Mouse (Mus musculus): ENCODE measurements around the gene Trim26. TPM values are rescaled to one million over a fixed set of nuclear protein-coding genes. Genes with fewer than 3 reads are reported as not detected.

Gene Trim26
- polyA plus RNA-seq, 1 experiment from 2014 or later = 42.8 TPM

- H3K27ac ChIP-seq = no peak overlapping the region
- 82% methylated on average over 5 of the region's 5 CpGs for WGBS
- no peaks in the 10 kb centered on the region for H3K9me3 ChIP-seq
- no peak overlapping the region for H3K4me3 ChIP-seq
- no peak for DNase-seq (ENCODE audit: extremely low spot score, low spot score)
- no peaks in the 10 kb centered on the region for H3K27me3 ChIP-seq (ENCODE audit: poor library complexity, severe bottlenecking)
- no peaks in the 10 kb centered on the region for H3K4me1 ChIP-seq
- H3K36me3 ChIP-seq (replicated peaks) = no peaks in the 10 kb centered on the region
These were observed 56.5 kb downstream of the Trim26 start for GRCm38 (mm10) chr17:36893387-36893786.

DNA sequence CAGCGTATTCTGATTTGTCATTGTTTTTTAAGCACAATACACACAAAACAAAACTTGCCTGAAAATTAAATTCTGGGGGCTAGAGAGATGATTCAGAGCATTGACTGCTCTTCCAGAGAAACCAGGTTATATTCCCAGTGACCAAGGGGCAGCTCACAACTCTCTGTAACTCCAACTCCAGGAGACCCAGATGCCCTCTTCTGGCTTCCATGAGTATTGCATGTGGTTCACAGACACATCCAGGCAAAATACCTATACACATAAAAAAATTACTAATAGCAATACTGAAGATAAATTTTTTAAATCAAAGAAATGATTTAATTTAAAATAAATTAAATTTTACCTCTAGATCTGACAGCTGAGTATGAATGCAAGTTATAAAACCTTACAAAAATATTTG lies 59.6 kb downstream of the Trim26 start:
- Histone ChIP-seq H3K9me3 (no peaks in the 10 kb centered on the region), H3K27me3 (ENCODE audit: poor library complexity, severe bottlenecking) (no peaks in the 10 kb centered on the region), H3K4me3 (no peak overlapping the region), H3K36me3 (replicated peaks) (no peaks in the 10 kb centered on the region), H3K27ac (no peak overlapping the region), H3K4me1 (no peaks in the 10 kb centered on the region)
- 81% methylated on average over 1 of the region's 1 CpGs for WGBS
- DNase-seq (ENCODE audit: extremely low spot score, low spot score) = no peak

- Histone ChIP-seq H3K4me1 (no peaks in the 10 kb centered on the region), H3K36me3 (replicated peaks) (no peaks in the 10 kb centered on the region), H3K27ac (no peak overlapping the region), H3K9me3 (no peaks in the 10 kb centered on the region), H3K4me3 (no peak overlapping the region), H3K27me3 (ENCODE audit: poor library complexity, severe bottlenecking) (no peaks in the 10 kb centered on the region)
- DNase-seq (ENCODE audit: extremely low spot score, low spot score) = no peak
These were observed 60.1 kb downstream of the Trim26 start for GRCm38 (mm10) chr17:36897065-36897464.

DNA sequence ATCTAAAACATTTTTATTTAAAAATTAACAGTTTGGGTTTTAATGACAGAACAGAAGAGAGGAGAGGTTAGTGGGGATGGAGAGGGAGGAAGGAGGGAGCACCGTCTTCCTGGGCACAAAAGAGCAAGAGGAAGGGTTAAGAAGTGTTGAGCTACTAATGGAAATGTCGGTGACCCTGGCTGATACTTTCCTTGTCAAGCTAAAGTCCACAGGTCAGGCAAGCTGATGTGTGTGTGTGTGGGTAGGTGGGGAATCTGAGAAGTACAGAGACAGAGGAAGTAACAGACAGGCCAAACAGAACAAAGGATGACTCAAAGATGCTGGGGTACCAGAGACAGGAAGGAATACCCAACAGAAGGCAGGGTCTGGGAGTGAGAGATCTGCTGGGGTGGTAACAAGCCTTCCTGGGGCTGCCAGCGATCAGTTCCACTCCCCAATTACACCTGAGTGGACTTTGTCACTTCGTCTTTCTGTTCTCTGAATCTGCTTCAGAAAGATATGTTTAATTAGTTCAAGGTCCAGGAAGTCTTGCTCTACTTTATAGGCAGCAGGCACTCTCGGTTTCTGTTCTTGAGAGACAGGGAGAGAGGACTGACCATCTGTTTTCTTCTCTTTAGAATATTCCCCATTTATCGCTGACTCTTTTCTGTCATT lies 60.7 kb downstream of the Trim26 start, which contains the start of gene Trim31:
Gene Trim31, plus strand, starts transcription at position 567 of the 654 bp plus-strand sequence.
- no peaks in the 10 kb centered on the region for H3K27me3 ChIP-seq (ENCODE audit: poor library complexity, severe bottlenecking)
- no peak within 1 kb of the TSS for H3K27ac ChIP-seq
- WGBS = 75% methylated on average over 6 of the region's 6 CpGs

GRCm38 (mm10) chr17:36899376-36899775 lies 62.4 kb downstream of the Trim26 start:
- H3K27me3 ChIP-seq (ENCODE audit: poor library complexity, severe bottlenecking) = no peaks in the 10 kb centered on the region
- H3K36me3 ChIP-seq (replicated peaks) = no peaks in the 10 kb centered on the region
- DNase-seq (ENCODE audit: extremely low spot score, low spot score) = no peak
- no peak overlapping the region for H3K27ac ChIP-seq
- H3K4me1 ChIP-seq = no peaks in the 10 kb centered on the region
- H3K9me3 ChIP-seq = no peaks in the 10 kb centered on the region
- H3K4me3 ChIP-seq = no peak overlapping the region
- 83% methylated on average over 4 of the region's 4 CpGs for WGBS

More for the DNA sequence above, 60.7 kb downstream of the Trim26 start, which contains the start of gene Trim31:
- Histone ChIP-seq H3K36me3 (replicated peaks) (no peaks in the 10 kb centered on the region), H3K4me3 (no peak within 1 kb of the TSS), H3K9me3 (no peaks in the 10 kb centered on the region), H3K4me1 (no peaks in the 10 kb centered on the region)
- DNase-seq (ENCODE audit: extremely low spot score, low spot score) = no peak

- 83% methylated on average over 5 of the region's 5 CpGs for WGBS
- Histone ChIP-seq H3K4me1 (no peaks in the 10 kb centered on the region), H3K27ac (no peak overlapping the region), H3K4me3 (no peak overlapping the region), H3K27me3 (ENCODE audit: poor library complexity, severe bottlenecking) (no peaks in the 10 kb centered on the region), H3K9me3 (no peaks in the 10 kb centered on the region), H3K36me3 (replicated peaks) (no peaks in the 10 kb centered on the region)
- no peak for DNase-seq (ENCODE audit: extremely low spot score, low spot score)
These were observed 63.1 kb downstream of the Trim26 start for GRCm38 (mm10) chr17:36900001-36900400.

GRCm38 (mm10) chr17:36900691-36901090 lies 63.8 kb downstream of the Trim26 start:
- Histone ChIP-seq H3K27me3 (ENCODE audit: poor library complexity, severe bottlenecking) (no peaks in the 10 kb centered on the region), H3K9me3 (no peaks in the 10 kb centered on the region), H3K36me3 (replicated peaks) (no peaks in the 10 kb centered on the region), H3K27ac (no peak overlapping the region), H3K4me3 (no peak overlapping the region), H3K4me1 (no peaks in the 10 kb centered on the region)
- no peak for DNase-seq (ENCODE audit: extremely low spot score, low spot score)
- 51% methylated on average over 1 of the region's 1 CpGs for WGBS

GRCm38 (mm10) chr17:36903651-36904050 lies 66.7 kb downstream of the Trim26 start:
- WGBS = 81% methylated on average over 3 of the region's 3 CpGs
- H3K4me1 ChIP-seq = peaks cover 4% of the 10 kb centered on the region; the same call in 1 of the 2 replicates
- H3K27ac ChIP-seq = no peak overlapping the region
- no peak overlapping the region for H3K4me3 ChIP-seq
- no peaks in the 10 kb centered on the region for H3K27me3 ChIP-seq (ENCODE audit: poor library complexity, severe bottlenecking)
- no peaks in the 10 kb centered on the region for H3K36me3 ChIP-seq (replicated peaks)
- no peak for DNase-seq (ENCODE audit: extremely low spot score, low spot score)
- no peaks in the 10 kb centered on the region for H3K9me3 ChIP-seq

DNA sequence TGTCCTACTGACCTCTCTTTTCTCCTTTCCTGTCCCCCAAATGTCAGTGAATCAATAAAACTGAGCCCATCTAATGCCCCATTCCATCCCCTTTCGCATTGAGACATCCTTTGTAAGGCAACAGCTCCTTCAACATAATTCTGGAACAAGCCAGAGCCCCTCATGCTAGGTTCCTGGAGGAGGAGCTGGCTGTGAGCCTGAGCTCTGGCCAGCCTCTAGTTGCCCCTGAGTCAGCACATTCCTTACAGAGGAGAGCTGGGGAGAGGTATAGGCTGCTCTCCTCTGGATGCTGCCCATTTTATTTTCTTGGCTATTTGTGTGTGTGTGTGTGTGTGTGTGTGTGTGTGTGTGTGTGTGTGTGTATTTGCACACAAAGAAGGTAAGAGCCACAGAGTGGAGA lies 71.3 kb downstream of the Trim26 start:
- Histone ChIP-seq H3K36me3 (replicated peaks) (no peaks in the 10 kb centered on the region), H3K4me1 (peaks cover 4% of the 10 kb centered on the region; the same call in 1 of the 2 replicates), H3K27me3 (ENCODE audit: poor library complexity, severe bottlenecking) (no peaks in the 10 kb centered on the region), H3K27ac (no peak overlapping the region), H3K9me3 (no peaks in the 10 kb centered on the region), H3K4me3 (no peak overlapping the region)
- 65% methylated on average over 1 of the region's 1 CpGs for WGBS
- no peak for DNase-seq (ENCODE audit: extremely low spot score, low spot score)

Other genes starting within 250 kb of the Trim26 start
- not detected in 2 replicates for gene H2-M9, start 194.5 kb upstream of the Trim26 start, polyA plus RNA-seq (2016; fragmentation: Nextera tagmentation; extraction: Ambion mirVana)
- not detected in 2 replicates for gene H2-M1, start 164.9 kb upstream of the Trim26 start, polyA plus RNA-seq (2016; fragmentation: Nextera tagmentation; extraction: Ambion mirVana)
- not detected in 2 replicates for gene H2-M10.5, start 64.2 kb upstream of the Trim26 start, polyA plus RNA-seq (2016; fragmentation: Nextera tagmentation; extraction: Ambion mirVana)
- gene H2-M10.6, start 25.0 kb upstream of the Trim26 start, polyA plus RNA-seq (2016; fragmentation: Nextera tagmentation; extraction: Ambion mirVana) = not detected in 2 replicates
- gene Trim15, start 30.1 kb downstream of the Trim26 start, polyA plus RNA-seq (2016; fragmentation: Nextera tagmentation; extraction: Ambion mirVana) = 0.20 and 0.27 TPM in 2 replicates
- 6.1 and 9.8 TPM in 2 replicates for gene Trim10, start 32.4 kb downstream of the Trim26 start, polyA plus RNA-seq (2016; fragmentation: Nextera tagmentation; extraction: Ambion mirVana)
- gene Trim40, start 53.0 kb downstream of the Trim26 start, polyA plus RNA-seq (2016; fragmentation: Nextera tagmentation; extraction: Ambion mirVana) = not detected in 2 replicates
- gene Trim31, start 61.0 kb downstream of the Trim26 start, polyA plus RNA-seq (2016; fragmentation: Nextera tagmentation; extraction: Ambion mirVana) = not detected in 2 replicates
- 0.26 and 0.31 TPM in 2 replicates for gene Rnf39, start 105.8 kb downstream of the Trim26 start, polyA plus RNA-seq (2016; fragmentation: Nextera tagmentation; extraction: Ambion mirVana)
- 157 TPM in 2 replicates for gene Ppp1r11, start 114.6 kb downstream of the Trim26 start, polyA plus RNA-seq (2016; fragmentation: Nextera tagmentation; extraction: Ambion mirVana)
- gene Znrd1, start 121.4 kb downstream of the Trim26 start, polyA plus RNA-seq (2016; fragmentation: Nextera tagmentation; extraction: Ambion mirVana) = 89.0 and 98.1 TPM in 2 replicates
- 9.9 and 11.0 TPM in 2 replicates for gene Znrd1as, start 121.5 kb downstream of the Trim26 start, polyA plus RNA-seq (2016; fragmentation: Nextera tagmentation; extraction: Ambion mirVana)
- gene 2410137M14Rik, start 144.1 kb downstream of the Trim26 start, polyA plus RNA-seq (2016; fragmentation: Nextera tagmentation; extraction: Ambion mirVana) = not detected in 2 replicates
- 0.74 and 0.94 TPM in 2 replicates for gene H2-M5, start 152.4 kb downstream of the Trim26 start, polyA plus RNA-seq (2016; fragmentation: Nextera tagmentation; extraction: Ambion mirVana)
- 78.5 and 81.0 TPM in 2 replicates for gene Zfp57, start 164.0 kb downstream of the Trim26 start, polyA plus RNA-seq (2016; fragmentation: Nextera tagmentation; extraction: Ambion mirVana)
- 0.16 and 0.30 TPM in 2 replicates for gene Mog, start 186.3 kb downstream of the Trim26 start, polyA plus RNA-seq (2016; fragmentation: Nextera tagmentation; extraction: Ambion mirVana)
- 8.0 and 8.4 TPM in 2 replicates for gene Gabbr1, start 208.8 kb downstream of the Trim26 start, polyA plus RNA-seq (2016; fragmentation: Nextera tagmentation; extraction: Ambion mirVana)

All from forebrain, embryonic 10.5 days (tissue).